In genomic region chr1:133033316-133034090, GRCm38 (mm10) we compare ENCODE assay signal across 8 mouse cellular contexts. TPM values are rescaled to one million over a fixed set of nuclear protein-coding genes. Genes with fewer than 3 reads are reported as not detected.
DNase-seq lines count a peak whose midpoint lies in the region; ATAC-seq and TF ChIP-seq lines count a peak whose summit lies in the region.

No protein-coding gene starts in this region.

- intact Hi-C loops in heart, postnatal 25 days (cut with DNase I) = loop anchor here (10.0 kb wide), 1 partner anchor 281 kb away; no protein-coding TSS in a partner anchor
- intact Hi-C loops in gastrocnemius, postnatal 36 days (cut with DNase I) = loop anchor here (10.0 kb wide), 1 partner anchor 581 kb away; the partner anchor contains the start of gene Snrpe

- peak overlapping the region; percentile 59 for H3K9ac ChIP-seq in midbrain, embryonic 11.5 days (ENCODE audit: low read length)

- no peaks in the 10 kb centered on the region for H3K36me3 ChIP-seq in limb, embryonic 10.5 days
- H3K36me3 ChIP-seq in midbrain, embryonic 11.5 days (ENCODE audit: control insufficient read depth, insufficient read depth, low read length) = no peaks in the 10 kb centered on the region
- no peaks in the 10 kb centered on the region for H3K36me3 ChIP-seq in spleen, adult 2 months (ENCODE audit: control insufficient read depth, insufficient read depth, low read length)

- peak overlapping the region; percentile 63 for H3K4me3 ChIP-seq in limb, embryonic 10.5 days
- peak overlapping the region; percentile 53 for H3K4me3 ChIP-seq in midbrain, embryonic 11.5 days (ENCODE audit: low read depth, low read length)
- peak overlapping the region; percentile 59 for H3K4me3 ChIP-seq in spleen, adult 2 months (ENCODE audit: extremely low read depth, insufficient read depth, insufficient read length)

- TF ChIP-seq POLR2A in spleen, adult 2 months (IDR thresholded peaks at IDR 0.05; ENCODE audit: low read depth, low read length) = no peak

- peak overlapping the region; percentile 53 for H3K4me2 ChIP-seq in midbrain, embryonic 11.5 days

- 1% methylated on average over 28 of the region's 28 CpGs for WGBS in limb, embryonic 10.5 days
- under 1% methylated on average over 28 of the region's 28 CpGs for WGBS in midbrain, embryonic 11.5 days
- 2% methylated on average over 28 of the region's 28 CpGs for WGBS in spleen, adult 2 months

- no peak for TF ChIP-seq CTCF in spleen, adult 2 months (IDR thresholded peaks at IDR 0.05; ENCODE audit: extremely low read depth, insufficient read depth, insufficient read length, insufficient replicate concordance)

- H3K4me1 ChIP-seq in limb, embryonic 10.5 days = peaks cover 6% of the 10 kb centered on the region
- peaks cover 5% of the 10 kb centered on the region; the same call in 1 of the 2 replicates for H3K4me1 ChIP-seq in midbrain, embryonic 11.5 days (ENCODE audit: control insufficient read depth, insufficient read depth, low read length)
- peaks cover 3% of the 10 kb centered on the region; the same call in 1 of the 2 replicates for H3K4me1 ChIP-seq in spleen, adult 2 months (ENCODE audit: control insufficient read depth, insufficient read depth, insufficient read length)

- H3K27me3 ChIP-seq in limb, embryonic 10.5 days (ENCODE audit: low read depth, poor library complexity, severe bottlenecking) = no peaks in the 10 kb centered on the region
- H3K27me3 ChIP-seq in midbrain, embryonic 11.5 days (ENCODE audit: control insufficient read depth, insufficient read depth, low read length) = no peaks in the 10 kb centered on the region
- no peaks in the 10 kb centered on the region for H3K27me3 ChIP-seq in spleen, adult 2 months (ENCODE audit: control insufficient read depth, insufficient read depth, low read length)

- peak; percentile 94 for DNase-seq in heart, adult 11 months
- no peak for DNase-seq in heart, postnatal 25 days (ENCODE audit: low spot score)
- peak; percentile 81 for DNase-seq in embryo, embryonic 10 days (ENCODE audit: low spot score)
- peak; percentile 17 to 48 for DNase-seq in gastrocnemius, postnatal 36 days
- peak; percentile 71 for DNase-seq in kidney, adult 18-20 months
- DNase-seq in limb, embryonic 10.5 days (ENCODE audit: low spot score) = peak; percentile 83
- peak; percentile 98 for DNase-seq in midbrain, embryonic 11.5 days (ENCODE audit: low spot score, missing footprints)
- DNase-seq in spleen, adult 2 months (ENCODE audit: low read depth in 1 of 2, low spot score in 2 of 2) = peak in 1 of 2 experiments; percentile 37

- H3K9me3 ChIP-seq in limb, embryonic 10.5 days (replicated peaks) = no peaks in the 10 kb centered on the region
- no peaks in the 10 kb centered on the region for H3K9me3 ChIP-seq in midbrain, embryonic 11.5 days (ENCODE audit: control insufficient read depth, low read length)

- peak overlapping the region; percentile 68 for H3K27ac ChIP-seq in limb, embryonic 10.5 days
- no peak overlapping the region; the same call in 1 of the 2 replicates for H3K27ac ChIP-seq in midbrain, embryonic 11.5 days (ENCODE audit: low read depth, low read length)
- peak overlapping the region; percentile 79 for H3K27ac ChIP-seq in spleen, adult 2 months (ENCODE audit: insufficient read depth, low read length)

- ATAC-seq in midbrain, embryonic 11.5 days (ENCODE audit: low FRiP score) = peak; percentile 83

RNA-seq across cellular contexts. Expression of gene Mdm4, which starts 3.1 kb away (rescaled TPM):
- total RNA-seq in heart, postnatal 25 days (2021) = 10 to 100 TPM; 25.0 to 29.0 TPM
- 10 to 100 TPM; 22.7 to 28.1 TPM for total RNA-seq in gastrocnemius, postnatal 36 days (2021)
- 35.0 and 43.4 TPM in 2 replicates for polyA plus RNA-seq in limb, embryonic 10.5 days (2016; fragmentation: Nextera tagmentation; extraction: Ambion mirVana)
- 36.5 TPM in 2 replicates for polyA plus RNA-seq in midbrain, embryonic 11.5 days (2014; fragmentation: Nextera tagmentation; extraction: Ambion mirVana)
- polyA plus RNA-seq in spleen, adult 2 months (2012; rRNA removed) = 34.0 and 39.3 TPM in 2 replicates

RNA-seq across cellular contexts. Expression of gene Pik3c2b, which starts 12.0 kb away (rescaled TPM):
- total RNA-seq in heart, postnatal 25 days (2021) = 10 to 100 TPM; 19.9 to 21.2 TPM
- total RNA-seq in gastrocnemius, postnatal 36 days (2021) = 10 to 100 TPM in 1 of 2 experiments, 1 to 10 TPM in 1; 9.3 to 11.1 TPM
- polyA plus RNA-seq in limb, embryonic 10.5 days (2016; fragmentation: Nextera tagmentation; extraction: Ambion mirVana) = 6.1 and 7.4 TPM in 2 replicates
- polyA plus RNA-seq in midbrain, embryonic 11.5 days (2014; fragmentation: Nextera tagmentation; extraction: Ambion mirVana) = 15.5 and 16.3 TPM in 2 replicates
- polyA plus RNA-seq in spleen, adult 2 months (2012; rRNA removed) = 22.2 and 30.5 TPM in 2 replicates
